Mouse (Mus musculus) neural tube, embryonic 15.5 days (tissue): ENCODE measurements around the gene Hs3st2. TPM values are rescaled to one million over a fixed set of nuclear protein-coding genes. Genes with fewer than 3 reads are reported as not detected.
"Not testable (repeated sequence)": the region's sequence is repeated elsewhere in the genome, so short reads cannot be mapped to it uniquely, and the experiment has no call there.

Experiments
- ATAC-seq: fragments of 200-750 bp; cut with Nextera tagmentation; 2 replicates; pipeline ENCODE4 v1.8.0; 2017; ENCODE audit warnings: mild to moderate bottlenecking, moderate TSS enrichment, moderate library complexity; ENCODE audit not compliant: low FRiP score
- H3K27ac ChIP-seq: fragments of 300-500 bp; sonication (generic); replicated peaks from 2 replicates; pipeline ENCODE4 v1.5.1; 2015; ENCODE audit warnings: mild to moderate bottlenecking, inconsistent platforms
- H3K27me3 ChIP-seq: fragments of 300-500 bp; sonication (generic); replicated peaks from 2 replicates; pipeline ENCODE4 v1.6.1; 2015; ENCODE audit warnings: inconsistent platforms
- H3K36me3 ChIP-seq: fragments of 300-500 bp; sonication (generic); 2 replicates; pipeline ENCODE4 v1.6.1; 2015; ENCODE audit warnings: inconsistent platforms
- H3K4me1 ChIP-seq: fragments of 300-500 bp; sonication (generic); 2 replicates; pipeline ENCODE4 v1.6.1; 2015; ENCODE audit warnings: inconsistent platforms
- H3K4me2 ChIP-seq: fragments of 300-500 bp; sonication (generic); 2 replicates; pipeline ENCODE4 v1.6.1; 2015; ENCODE audit warnings: inconsistent platforms, mild to moderate bottlenecking, moderate library complexity
- H3K4me3 ChIP-seq: fragments of 300-500 bp; sonication (generic); replicated peaks from 2 replicates; pipeline ENCODE4 v1.5.1; 2015; ENCODE audit warnings: mild to moderate bottlenecking, inconsistent platforms
- H3K9ac ChIP-seq: fragments of 300-500 bp; sonication (generic); replicated peaks from 2 replicates; pipeline ENCODE4 v1.6.1; 2015; ENCODE audit warnings: mild to moderate bottlenecking, inconsistent platforms
- H3K9me3 ChIP-seq: fragments of 300-500 bp; sonication (generic); replicated peaks from 2 replicates; pipeline ENCODE4 v1.6.1; 2016; ENCODE audit warnings: inconsistent platforms
- WGBS: fragments of 180-500 bp; shearing (Covaris S2); methylation state at CpG from one replicate; pipeline ENCODE4 v1.1.7; 2015; ENCODE audit warnings: mixed read lengths; 5-methylcytosine and 5-hydroxymethylcytosine counted together
- polyA plus RNA-seq: library from polyadenylated mRNA; unstranded; fragments of >200 nt; fragmentation: Nextera tagmentation; extraction: Ambion mirVana; gene quantifications from 2 replicates; pipeline ENCODE4 v1.2.1, GENCODE M21; 2015

Hs3st2 gene
- polyA plus RNA-seq, result 18.1 and 25.1 TPM in 2 replicates

GRCm38 (mm10) chr7:121391225-121391983 is at the start of gene Hs3st2:
Gene Hs3st2, plus strand, starts transcription at chr7:121391859.
- Histone ChIP-seq H3K27me3 (peaks cover 47% of the 10 kb centered on the region), H3K4me1 (peaks cover 20% of the 10 kb centered on the region), H3K36me3 (no peaks in the 10 kb centered on the region), H3K9me3 (no peaks in the 10 kb centered on the region), H3K9ac (peak within 1 kb of the TSS; percentile 59), H3K27ac (no peak within 1 kb of the TSS), H3K4me2 (peak within 1 kb of the TSS; percentile 90), H3K4me3 (peak within 1 kb of the TSS; percentile 54)
- ATAC-seq, result peak; percentile 64
- 3% methylated on average over 22 of the region's 22 CpGs for WGBS

- no peak for ATAC-seq
- 80% methylated on average over 3 of the region's 3 CpGs for WGBS
- Histone ChIP-seq H3K36me3 (no peaks in the 10 kb centered on the region), H3K9me3 (no peaks in the 10 kb centered on the region), H3K27ac (no peak overlapping the region), H3K27me3 (no peaks in the 10 kb centered on the region), H3K9ac (no peak overlapping the region), H3K4me1 (no peaks in the 10 kb centered on the region), H3K4me2 (no peak overlapping the region), H3K4me3 (no peak overlapping the region)
Observed at GRCm38 (mm10) chr7:121348284-121348963, 43.2 kb upstream of the Hs3st2 start.

GRCm38 (mm10) chr7:121351688-121352087 is 40.0 kb upstream of the Hs3st2 start:
- no peak for ATAC-seq
- 90% methylated on average over 2 of the region's 2 CpGs for WGBS
- H3K4me3 ChIP-seq, result no peak overlapping the region
- H3K9ac ChIP-seq, result no peak overlapping the region
- H3K36me3 ChIP-seq, result no peaks in the 10 kb centered on the region
- no peaks in the 10 kb centered on the region for H3K9me3 ChIP-seq
- no peak overlapping the region for H3K27ac ChIP-seq
- H3K4me2 ChIP-seq, result no peak overlapping the region
- H3K27me3 ChIP-seq, result no peaks in the 10 kb centered on the region
- no peaks in the 10 kb centered on the region for H3K4me1 ChIP-seq

GRCm38 (mm10) chr7:121361448-121361847 is 30.2 kb upstream of the Hs3st2 start:
- not testable (repeated sequence) for H3K9me3 ChIP-seq, H3K27me3 ChIP-seq, H3K36me3 ChIP-seq, H3K4me2 ChIP-seq, H3K4me3 ChIP-seq, H3K4me1 ChIP-seq, ATAC-seq, H3K27ac ChIP-seq, H3K9ac ChIP-seq
- WGBS, result 94% methylated on average over 6 of the region's 6 CpGs

- Histone ChIP-seq H3K4me3 (no peak overlapping the region), H3K36me3 (no peaks in the 10 kb centered on the region), H3K4me2 (no peak overlapping the region), H3K9me3 (no peaks in the 10 kb centered on the region), H3K27me3 (no peaks in the 10 kb centered on the region), H3K4me1 (no peaks in the 10 kb centered on the region), H3K9ac (no peak overlapping the region), H3K27ac (no peak overlapping the region)
- 89% methylated on average over 7 of the region's 7 CpGs for WGBS
- no peak for ATAC-seq
Observed at GRCm38 (mm10) chr7:121365584-121365983, 26.1 kb upstream of the Hs3st2 start.

GRCm38 (mm10) chr7:121367185-121367584 is 24.5 kb upstream of the Hs3st2 start:
- Histone ChIP-seq H3K4me1 (no peaks in the 10 kb centered on the region), H3K9ac (no peak overlapping the region), H3K9me3 (no peaks in the 10 kb centered on the region), H3K27ac (no peak overlapping the region), H3K4me3 (no peak overlapping the region), H3K36me3 (no peaks in the 10 kb centered on the region), H3K4me2 (no peak overlapping the region), H3K27me3 (no peaks in the 10 kb centered on the region)
- no peak for ATAC-seq
- WGBS, result 92% methylated on average over 6 of the region's 6 CpGs

- H3K4me2 ChIP-seq, result no peak overlapping the region
- WGBS, result 88% methylated on average over 7 of the region's 7 CpGs
Observed at GRCm38 (mm10) chr7:121371990-121372389, 19.7 kb upstream of the Hs3st2 start.

GRCm38 (mm10) chr7:121375456-121375855 is 16.2 kb upstream of the Hs3st2 start:
- Histone ChIP-seq H3K27ac (no peak overlapping the region), H3K27me3 (no peaks in the 10 kb centered on the region), H3K4me1 (0 out of 2 replicates have a peak, but pooled peaks cover 2% of the 10 kb centered on the region), H3K36me3 (no peaks in the 10 kb centered on the region), H3K4me2 (no peak overlapping the region), H3K4me3 (no peak overlapping the region), H3K9me3 (no peaks in the 10 kb centered on the region), H3K9ac (no peak overlapping the region)
- no peak for ATAC-seq
- whole genome bisulfite sequencing, result 57% methylated on average over 6 of the region's 6 CpGs

More at GRCm38 (mm10) chr7:121371990-121372389, 19.7 kb upstream of the Hs3st2 start:
- no peak for ATAC-seq
- Histone ChIP-seq H3K9ac (no peak overlapping the region), H3K27me3 (no peaks in the 10 kb centered on the region), H3K9me3 (no peaks in the 10 kb centered on the region), H3K36me3 (no peaks in the 10 kb centered on the region), H3K27ac (no peak overlapping the region), H3K4me1 (0 out of 2 replicates have a peak, but pooled peaks cover 2% of the 10 kb centered on the region), H3K4me3 (no peak overlapping the region)

- H3K4me1 ChIP-seq, result 0 out of 2 replicates have a peak, but pooled peaks cover 2% of the 10 kb centered on the region
- WGBS, result 74% methylated on average over 4 of the region's 4 CpGs
- no peak overlapping the region for H3K4me2 ChIP-seq
- H3K27me3 ChIP-seq, result no peaks in the 10 kb centered on the region
- ATAC-seq, result no peak
- no peaks in the 10 kb centered on the region for H3K36me3 ChIP-seq
- no peak overlapping the region for H3K27ac ChIP-seq
- no peak overlapping the region for H3K9ac ChIP-seq
- no peaks in the 10 kb centered on the region for H3K9me3 ChIP-seq
- no peak overlapping the region for H3K4me3 ChIP-seq
Observed at GRCm38 (mm10) chr7:121378942-121379341, 12.7 kb upstream of the Hs3st2 start.

- peak; percentile 87 for ATAC-seq
- Histone ChIP-seq H3K9ac (peak overlapping the region; percentile 59), H3K4me1 (peaks cover 20% of the 10 kb centered on the region), H3K4me2 (peak overlapping the region; percentile 90), H3K9me3 (no peaks in the 10 kb centered on the region), H3K27ac (no peak overlapping the region), H3K36me3 (no peaks in the 10 kb centered on the region), H3K27me3 (peaks cover 47% of the 10 kb centered on the region), H3K4me3 (peak overlapping the region; percentile 54)
- whole genome bisulfite sequencing, result 2% methylated on average over 72 of the region's 72 CpGs
Observed at GRCm38 (mm10) chr7:121391984-121392739, 503 bp downstream of the Hs3st2 start.

GRCm38 (mm10) chr7:121392740-121392993 is 1.0 kb downstream of the Hs3st2 start:
- Histone ChIP-seq H3K4me2 (peak overlapping the region; percentile 90), H3K4me1 (peaks cover 20% of the 10 kb centered on the region), H3K9me3 (no peaks in the 10 kb centered on the region), H3K27ac (no peak overlapping the region), H3K27me3 (peaks cover 47% of the 10 kb centered on the region), H3K36me3 (no peaks in the 10 kb centered on the region), H3K9ac (peak overlapping the region; percentile 59), H3K4me3 (peak overlapping the region; percentile 54)
- peak; percentile 43 for ATAC-seq
- under 1% methylated on average over 28 of the region's 28 CpGs for WGBS
